Mouse (Mus musculus) monocyte, adult 2 months (primary cell): ENCODE data around the gene Evpl.

Experiments
- DNase-seq, 2 experiments: peaks; one replicate each; pipeline ENCODE4 v3.0.0; 2022; ENCODE audit warnings: low spot score in 2 of 2, low read depth in 1 of 2

Evpl gene

GRCm38 (mm10) chr11:116176010-116176409 is 61.9 kb downstream of the Evpl start:
- DNase-seq, result no peak

- DNase-seq, result no peak
Observed at GRCm38 (mm10) chr11:116174775-116175448, 63.0 kb downstream of the Evpl start.

GRCm38 (mm10) chr11:116171959-116172358 is 65.9 kb downstream of the Evpl start:
- DNase-seq, result no peak
